Mouse (Mus musculus) MEL (cell line): ENCODE measurements at regions not wholly inside any gene's neighbourhood (a gene's known extent, or its start where the extent isn't known, plus 50 kb on each side); places are given as distances from the start of the nearest gene placed in this dataset.

Source experiments
- BHLHE40 ChIP-seq: IDR thresholded peaks from 2 replicates; pipeline ENCODE4 v1.6.1; 2012; ENCODE audit warnings: low read depth, mild to moderate bottlenecking, inconsistent platforms, low read length, improper control_type of control experiment, borderline replicate concordance
- CTCF ChIP-seq, 3 experiments: IDR thresholded peaks in 2 of 3; conservative IDR thresholded peaks in 1 of 3; 2 replicates each; pipeline ENCODE4 v1.5.1; 2011 to 2012; ENCODE audit warnings: low read length in 3 of 3, low read depth in 2 of 3, mild to moderate bottlenecking in 2 of 3, improper control_type of control experiment in 1 of 3, inconsistent platforms in 1 of 3, mixed read lengths in 1 of 3, moderate library complexity in 1 of 3; ENCODE audit not compliant: control insufficient read depth in 1 of 3, insufficient read depth in 1 of 3, poor library complexity in 1 of 3, severe bottlenecking in 1 of 3
- ELF1 ChIP-seq: IDR thresholded peaks from 2 replicates; pipeline ENCODE4 v1.6.1; 2014; ENCODE audit warnings: low read depth, mild to moderate bottlenecking, inconsistent platforms, low read length, improper control_type of control experiment, moderate library complexity
- EP300 ChIP-seq, 2 experiments: IDR thresholded peaks; 2 replicates each; pipeline ENCODE4 v1.6.1; 2011; ENCODE audit warnings: improper control_type of control experiment in 2 of 2, low read length in 2 of 2, low read depth in 1 of 2, mild to moderate bottlenecking in 1 of 2
- GATA1 ChIP-seq: IDR thresholded peaks from 2 replicates; pipeline ENCODE4 v1.6.1; 2011; ENCODE audit warnings: low read depth, low read length, improper control_type of control experiment
- KAT2A ChIP-seq: conservative IDR thresholded peaks from 2 replicates; pipeline ENCODE4 v1.6.1; 2012; ENCODE audit warnings: low read depth, low read length, improper control_type of control experiment, inconsistent platforms
- NELFE ChIP-seq: IDR thresholded peaks from 2 replicates; pipeline ENCODE4 v1.6.1; 2011; ENCODE audit warnings: low read depth, low read length, improper control_type of control experiment
- POLR2A ChIP-seq, 2 experiments: IDR thresholded peaks; 2 replicates each; pipeline ENCODE4 v1.6.1; 2011 to 2012; ENCODE audit warnings: low read length in 2 of 2, mild to moderate bottlenecking in 2 of 2, control low read depth in 1 of 2, improper control_type of control experiment in 1 of 2, low read depth in 1 of 2, moderate library complexity in 1 of 2; ENCODE audit not compliant: control insufficient read depth in 1 of 2, insufficient read depth in 1 of 2, poor library complexity in 1 of 2
- RAD21 ChIP-seq: IDR thresholded peaks from 2 replicates; pipeline ENCODE4 v1.6.1; 2011; ENCODE audit warnings: mild to moderate bottlenecking, low read depth, low read length, improper control_type of control experiment
- RCOR1 ChIP-seq: IDR thresholded peaks from 2 replicates; pipeline ENCODE4 v1.6.1; 2012; ENCODE audit warnings: low read depth, mild to moderate bottlenecking, inconsistent platforms, low read length, improper control_type of control experiment
- TAL1 ChIP-seq: IDR thresholded peaks from 2 replicates; pipeline ENCODE4 v1.6.1; 2012; ENCODE audit warnings: mild to moderate bottlenecking, inconsistent platforms, low read length, moderate library complexity, mixed read lengths
- TBP ChIP-seq: IDR thresholded peaks from 2 replicates; pipeline ENCODE4 v1.8.0; 2011; ENCODE audit warnings: low read depth, low read length, improper control_type of control experiment
- USF1 ChIP-seq: IDR thresholded peaks from 2 replicates; pipeline ENCODE4 v1.6.1; 2014; ENCODE audit warnings: low read depth, mild to moderate bottlenecking, inconsistent platforms, low read length, improper control_type of control experiment, moderate library complexity

DNA sequence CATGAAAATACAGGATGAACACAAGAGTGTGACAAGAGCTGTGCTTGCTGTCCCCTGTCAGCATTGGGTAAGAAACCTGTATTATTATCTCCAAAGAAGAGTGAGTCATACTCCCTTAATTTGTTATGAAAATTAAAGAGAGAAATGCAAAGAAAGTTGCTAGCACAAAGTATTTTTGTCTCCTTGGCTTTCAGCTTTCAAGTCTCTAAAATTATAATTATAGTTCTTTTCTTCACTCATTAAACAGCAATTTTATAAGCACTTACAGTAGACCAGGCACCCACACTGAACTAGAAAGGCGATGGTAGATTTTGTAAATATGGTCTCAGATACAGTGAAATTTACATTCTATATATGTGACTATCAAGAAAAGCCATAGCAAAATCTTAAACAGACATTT is 1043.8 kb upstream of the Pom121l12 start:
- TF ChIP-seq EP300 (IDR thresholded peaks at IDR 0.05; ENCODE audit: low read depth in 1 of 2, low read length in 2 of 2) (no peak), RAD21 (no peak), NELFE (no peak), CTCF (IDR thresholded peaks at IDR 0.05 in 2 of 3, conservative IDR thresholded peaks at IDR 0.05 in 1 of 3; ENCODE audit: control insufficient read depth in 1 of 3, insufficient read depth in 1 of 3, low read depth in 2 of 3, low read length in 3 of 3, poor library complexity in 1 of 3, severe bottlenecking in 1 of 3) (no peak), TBP (no peak), GATA1 (no peak), USF1 (no peak), POLR2A (IDR thresholded peaks at IDR 0.05; ENCODE audit: control insufficient read depth in 1 of 2, insufficient read depth in 1 of 2, low read depth in 1 of 2, low read length in 2 of 2, poor library complexity in 1 of 2) (no peak), KAT2A (no peak), RCOR1 (no peak), TAL1 (no peak), BHLHE40 (no peak), ELF1 (no peak)
